Mouse (Mus musculus) heart, embryonic 11.5 days (tissue): ENCODE measurements around the gene Ric1. TPM values are rescaled to one million over a fixed set of nuclear protein-coding genes. Genes with fewer than 3 reads are reported as not detected.

Experiments
- ATAC-seq: fragments of 200-750 bp; cut with Nextera tagmentation; replicated peaks from 2 replicates; pipeline ENCODE4 v1.8.0; 2017; ENCODE audit warnings: moderate library complexity; ENCODE audit not compliant: insufficient number of reproducible peaks, low FRiP score, low TSS enrichment
- H3K27ac ChIP-seq: fragments of 300-500 bp; sonication (generic); 2 replicates; pipeline ENCODE4 v1.5.1; 2014; ENCODE audit warnings: mild to moderate bottlenecking, low read depth, low read length
- H3K27me3 ChIP-seq: fragments of 300-500 bp; sonication (generic); 2 replicates; pipeline ENCODE4 v1.6.1; 2014; ENCODE audit warnings: mild to moderate bottlenecking, low read length, mixed read lengths; ENCODE audit not compliant: control insufficient read depth, insufficient read depth
- H3K36me3 ChIP-seq: fragments of 300-500 bp; sonication (generic); 2 replicates; pipeline ENCODE4 v1.6.1; 2014; ENCODE audit warnings: mild to moderate bottlenecking, low read length, moderate library complexity, mixed read lengths; ENCODE audit not compliant: control insufficient read depth, insufficient read depth
- H3K4me1 ChIP-seq: fragments of 300-500 bp; sonication (generic); 2 replicates; pipeline ENCODE4 v1.6.1; 2014; ENCODE audit warnings: low read length; ENCODE audit not compliant: control insufficient read depth, insufficient read depth
- H3K4me2 ChIP-seq: fragments of 300-500 bp; sonication (generic); 2 replicates; pipeline ENCODE4 v1.6.1; 2014; ENCODE audit warnings: mild to moderate bottlenecking, moderate library complexity
- H3K4me3 ChIP-seq: fragments of 300-500 bp; sonication (generic); 2 replicates; pipeline ENCODE4 v1.5.1; 2014; ENCODE audit warnings: low read depth, low read length
- H3K9ac ChIP-seq: fragments of 300-500 bp; sonication (generic); 2 replicates; pipeline ENCODE4 v1.6.1; 2014; ENCODE audit warnings: mild to moderate bottlenecking, low read depth, low read length, moderate library complexity
- H3K9me3 ChIP-seq: fragments of 300-500 bp; sonication (generic); replicated peaks from 2 replicates; pipeline ENCODE4 v1.6.1; 2016; ENCODE audit warnings: low read length; ENCODE audit not compliant: control insufficient read depth
- WGBS: fragments of 180-500 bp; shearing (Covaris S2); extraction: QIAGEN DNeasy Blood & Tissue Kit; methylation state at CpG from one replicate; pipeline ENCODE4 v1.1.7; 2014; ENCODE audit not compliant: insufficient replicate concordance; 5-methylcytosine and 5-hydroxymethylcytosine counted together
- polyA plus RNA-seq: library from polyadenylated mRNA; unstranded; fragments of >200 nt; fragmentation: Nextera tagmentation; extraction: Ambion mirVana; gene quantifications from 2 replicates; pipeline ENCODE4 v1.2.1, GENCODE M21; 2014

The Ric1 gene
- polyA plus RNA-seq, 1 experiment from 2014 or later = 8.7 TPM

GRCm38 (mm10) chr19:29491467-29491866 lies 30.6 kb upstream of the Ric1 start:
- no peak overlapping the region for H3K4me2 ChIP-seq
- no peak overlapping the region for H3K9ac ChIP-seq
- no peaks in the 10 kb centered on the region; the same call in 1 of the 2 replicates for H3K4me1 ChIP-seq
- no peaks in the 10 kb centered on the region for H3K36me3 ChIP-seq
- WGBS = 77% methylated on average over 9 of the region's 9 CpGs
- no peak for ATAC-seq
- H3K9me3 ChIP-seq = no peaks in the 10 kb centered on the region
- no peak overlapping the region for H3K27ac ChIP-seq
- H3K27me3 ChIP-seq = no peaks in the 10 kb centered on the region
- no peak overlapping the region for H3K4me3 ChIP-seq

DNA sequence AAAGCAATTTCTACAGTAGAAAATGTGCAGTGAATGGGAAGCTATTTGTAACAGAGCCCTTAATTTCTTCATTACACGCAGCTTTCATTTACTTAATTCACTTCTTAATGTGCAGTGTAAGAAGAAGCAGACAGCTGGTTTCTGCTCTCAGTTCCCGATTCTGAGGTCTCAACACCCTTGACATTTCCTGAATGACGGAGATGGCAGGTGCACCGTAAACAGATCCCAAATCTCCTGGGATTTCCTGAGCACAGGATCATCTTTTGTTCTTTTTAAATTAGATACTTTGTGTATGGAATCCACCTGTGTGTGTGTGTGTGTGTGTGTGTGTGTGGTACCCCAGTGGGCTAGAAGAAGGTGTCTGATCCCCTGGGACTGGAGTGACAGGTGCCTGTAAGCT lies 27.6 kb upstream of the Ric1 start:
- Histone ChIP-seq H3K4me3 (no peak overlapping the region), H3K9me3 (no peaks in the 10 kb centered on the region), H3K9ac (no peak overlapping the region), H3K27me3 (no peaks in the 10 kb centered on the region), H3K27ac (no peak overlapping the region), H3K4me2 (no peak overlapping the region), H3K4me1 (no peaks in the 10 kb centered on the region), H3K36me3 (no peaks in the 10 kb centered on the region)
- WGBS = 79% methylated on average over 4 of the region's 4 CpGs
- ATAC-seq = no peak

DNA sequence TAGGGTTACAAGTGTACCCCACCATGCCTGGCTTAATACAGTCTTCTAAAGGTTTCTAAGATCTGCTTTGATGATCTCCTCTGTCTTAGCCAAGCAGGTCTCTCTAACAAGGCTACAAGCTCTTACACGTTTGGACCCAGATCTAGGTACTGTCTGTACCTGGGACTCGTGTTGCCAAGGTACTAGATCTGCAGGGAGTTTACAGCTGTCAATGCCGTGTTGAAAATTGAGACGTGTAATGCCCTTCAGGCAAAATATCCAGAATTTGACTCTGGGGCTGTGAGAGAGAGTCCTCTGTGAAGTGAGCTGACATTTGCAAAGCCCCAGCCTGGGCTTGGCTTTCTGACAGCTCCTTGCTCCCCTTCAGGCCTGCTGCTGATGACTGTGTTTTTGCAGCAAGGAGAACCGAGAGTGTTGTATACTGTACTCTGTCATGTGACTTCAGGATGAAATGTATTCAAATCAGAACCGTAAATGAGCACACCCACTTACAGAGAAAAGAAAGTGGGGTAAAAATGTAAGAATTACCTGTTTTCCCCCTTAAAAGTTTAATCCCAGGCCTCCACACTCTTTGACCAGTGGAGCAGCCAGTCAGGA lies 26.0 kb upstream of the Ric1 start:
- H3K27me3 ChIP-seq = no peaks in the 10 kb centered on the region
- H3K36me3 ChIP-seq = no peaks in the 10 kb centered on the region
- 75% methylated on average over 6 of the region's 6 CpGs for WGBS
- no peak overlapping the region for H3K4me3 ChIP-seq
- no peak overlapping the region for H3K27ac ChIP-seq
- no peaks in the 10 kb centered on the region for H3K9me3 ChIP-seq
- ATAC-seq = no peak
- H3K9ac ChIP-seq = no peak overlapping the region
- H3K4me2 ChIP-seq = no peak overlapping the region
- H3K4me1 ChIP-seq = no peaks in the 10 kb centered on the region

- Histone ChIP-seq H3K4me3 (no peak overlapping the region), H3K36me3 (no peaks in the 10 kb centered on the region), H3K27me3 (no peaks in the 10 kb centered on the region), H3K4me2 (no peak overlapping the region), H3K27ac (no peak overlapping the region), H3K4me1 (no peaks in the 10 kb centered on the region), H3K9me3 (no peaks in the 10 kb centered on the region), H3K9ac (no peak overlapping the region)
- no peak for ATAC-seq
- WGBS = 69% methylated on average over 7 of the region's 7 CpGs
Observed at GRCm38 (mm10) chr19:29496786-29497557, 25.1 kb upstream of the Ric1 start.

GRCm38 (mm10) chr19:29497874-29498273 lies 24.2 kb upstream of the Ric1 start:
- WGBS = 79% methylated on average over 7 of the region's 7 CpGs
- H3K36me3 ChIP-seq = no peaks in the 10 kb centered on the region
- no peaks in the 10 kb centered on the region for H3K4me1 ChIP-seq
- no peak overlapping the region for H3K9ac ChIP-seq
- no peaks in the 10 kb centered on the region for H3K27me3 ChIP-seq
- no peak overlapping the region for H3K4me2 ChIP-seq
- no peak overlapping the region for H3K27ac ChIP-seq
- no peaks in the 10 kb centered on the region for H3K9me3 ChIP-seq
- no peak overlapping the region for H3K4me3 ChIP-seq
- no peak for ATAC-seq

GRCm38 (mm10) chr19:29498842-29499456 lies 23.1 kb upstream of the Ric1 start:
- H3K4me1 ChIP-seq = no peaks in the 10 kb centered on the region
- no peak overlapping the region for H3K9ac ChIP-seq
- H3K9me3 ChIP-seq = no peaks in the 10 kb centered on the region
- H3K36me3 ChIP-seq = no peaks in the 10 kb centered on the region
- WGBS = 72% methylated on average over 6 of the region's 6 CpGs
- no peak overlapping the region for H3K4me2 ChIP-seq
- ATAC-seq = no peak
- no peak overlapping the region for H3K27ac ChIP-seq
- no peaks in the 10 kb centered on the region for H3K27me3 ChIP-seq
- H3K4me3 ChIP-seq = no peak overlapping the region

DNA sequence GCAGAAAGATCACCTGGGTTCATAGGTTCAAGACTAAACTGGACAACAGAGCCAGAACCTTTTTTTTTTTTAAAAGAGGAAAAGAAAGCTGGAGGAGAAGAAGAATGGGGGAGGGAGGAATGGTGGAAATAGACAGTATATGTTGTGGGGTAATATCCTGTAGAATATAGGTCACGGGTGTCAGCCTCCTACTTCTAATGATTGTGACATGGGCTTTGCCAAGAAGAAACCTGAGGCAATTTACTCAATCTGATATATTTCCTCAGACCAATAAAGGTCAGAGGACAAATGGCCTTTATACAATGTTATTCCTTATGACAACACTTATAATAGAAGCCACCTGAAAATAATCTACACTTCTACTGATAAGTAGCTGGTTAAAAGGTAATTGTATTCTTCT lies 21.7 kb upstream of the Ric1 start:
- Histone ChIP-seq H3K9ac (no peak overlapping the region), H3K27ac (no peak overlapping the region), H3K9me3 (no peaks in the 10 kb centered on the region), H3K4me2 (no peak overlapping the region), H3K36me3 (no peaks in the 10 kb centered on the region), H3K4me3 (no peak overlapping the region), H3K27me3 (no peaks in the 10 kb centered on the region), H3K4me1 (no peaks in the 10 kb centered on the region)
- 82% methylated on average over 1 of the region's 1 CpGs for WGBS
- ATAC-seq = no peak

GRCm38 (mm10) chr19:29501106-29501505 lies 21.0 kb upstream of the Ric1 start:
- Histone ChIP-seq H3K9me3 (no peaks in the 10 kb centered on the region), H3K36me3 (no peaks in the 10 kb centered on the region), H3K4me3 (peak overlapping the region; percentile 13), H3K27me3 (no peaks in the 10 kb centered on the region), H3K27ac (no peak overlapping the region), H3K4me1 (no peaks in the 10 kb centered on the region), H3K4me2 (peak overlapping the region; percentile 48), H3K9ac (no peak overlapping the region)
- no peak for ATAC-seq
- WGBS = 39% methylated on average over 11 of the region's 11 CpGs
